Mouse (Mus musculus): ENCODE data around the gene Nfix. TPM values are rescaled to one million over a fixed set of nuclear protein-coding genes. Genes with fewer than 3 reads are reported as not detected.

Nfix gene
- polyA plus RNA-seq (2017; shearing (Covaris generic)) = 1 to 10 TPM; 2.0 to 2.2 TPM

- ATAC-seq = peak; percentile 14
Observed at GRCm38 (mm10) chr8:84799999-84800831, at the start of gene Nfix. Gene Nfix (minus strand): TSS chr8:84800344.

GRCm38 (mm10) chr8:84847684-84848435, 47.7 kb upstream of the Nfix start:
- ATAC-seq = no peak

- peak; percentile 96 for ATAC-seq
Observed at GRCm38 (mm10) chr8:84846722-84847572, 46.8 kb upstream of the Nfix start, which contains the start of gene Calr. Gene Calr (minus strand): TSS chr8:84846934.

- ATAC-seq = peak; percentile 6
Observed at GRCm38 (mm10) chr8:84846094-84846721, 46.1 kb upstream of the Nfix start.

GRCm38 (mm10) chr8:84845355-84846093, 45.4 kb upstream of the Nfix start:
- no peak for ATAC-seq

DNA sequence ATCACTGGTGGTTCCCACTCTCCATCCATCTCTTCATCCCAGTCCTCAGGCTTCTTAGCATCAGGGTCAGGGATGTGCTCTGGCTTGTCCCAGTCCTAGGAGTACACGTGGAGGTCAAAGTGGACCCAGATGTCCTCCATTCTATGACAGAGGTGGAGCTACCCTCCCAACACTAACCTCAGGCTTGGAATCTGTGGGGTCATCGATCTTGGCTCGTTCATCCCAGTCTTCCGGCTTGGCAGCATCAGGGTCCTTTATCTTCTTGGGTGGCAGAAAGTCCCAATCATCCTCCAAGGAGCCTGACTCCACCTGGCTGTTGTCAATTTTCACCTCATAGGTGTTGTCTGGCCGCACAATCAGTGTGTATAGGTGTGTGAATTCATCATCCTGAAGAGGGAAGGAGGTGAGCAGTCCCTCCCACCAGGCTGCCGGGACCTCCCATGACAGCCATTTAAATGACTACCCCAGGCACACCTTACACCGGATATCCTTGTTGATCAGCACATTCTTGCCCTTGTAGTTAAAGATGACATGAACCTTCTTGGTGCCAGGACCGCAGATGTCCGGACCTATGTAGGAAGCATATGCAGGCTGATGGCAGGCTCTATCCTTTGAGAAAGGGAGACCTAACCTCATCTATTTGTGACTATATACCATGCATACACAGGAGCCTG, 44.4 kb upstream of the Nfix start:
- ATAC-seq = no peak

DNA sequence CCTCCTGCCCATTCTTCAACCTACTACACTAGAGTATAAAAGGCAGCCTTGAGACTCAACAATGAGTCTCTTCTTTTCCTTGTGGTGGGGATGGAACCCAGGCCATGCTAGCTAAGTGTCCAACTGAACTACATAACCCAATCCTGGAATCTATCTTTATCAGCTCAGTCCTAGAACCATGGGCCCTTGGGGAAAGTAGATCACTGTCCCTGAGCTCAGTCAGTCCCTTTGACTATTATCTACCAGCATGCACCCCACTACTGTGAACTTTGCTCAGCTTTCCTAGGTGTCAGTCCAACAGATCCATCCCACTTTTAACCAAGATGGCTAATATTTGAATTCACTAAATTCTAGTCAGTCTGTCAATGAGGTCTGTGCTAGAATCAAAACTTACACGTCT, 41.4 kb upstream of the Nfix start:
- no peak for ATAC-seq

- peak; percentile 97 for ATAC-seq
Observed at GRCm38 (mm10) chr8:84840248-84840999, 40.3 kb upstream of the Nfix start, which contains the start of gene Rad23a. Gene Rad23a (minus strand): TSS chr8:84840665.

- no peak for ATAC-seq
Observed at GRCm38 (mm10) chr8:84839875-84840247, 39.7 kb upstream of the Nfix start.

- no peak for ATAC-seq
Observed at GRCm38 (mm10) chr8:84839411-84839810, 39.3 kb upstream of the Nfix start.

DNA sequence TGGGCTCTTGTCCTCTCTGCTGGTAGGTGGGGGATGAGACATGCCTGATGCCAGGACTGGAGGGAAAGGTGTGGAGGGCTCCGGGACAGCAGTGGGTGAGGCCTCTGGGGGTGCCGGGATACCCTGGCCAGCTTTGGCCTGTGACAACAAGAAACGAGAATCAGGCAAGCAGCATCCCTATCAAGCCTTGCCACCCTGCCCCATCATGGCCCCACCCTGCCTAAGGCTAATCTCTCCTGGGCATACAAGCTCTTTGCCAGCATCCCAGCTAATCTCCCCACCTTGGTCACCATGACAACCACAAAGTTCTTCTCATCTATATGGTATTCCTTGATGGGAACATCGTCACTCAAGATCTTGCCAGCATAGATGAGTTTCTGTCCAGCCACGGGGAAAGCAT, 38.4 kb upstream of the Nfix start:
- ATAC-seq = no peak

GRCm38 (mm10) chr8:84837912-84838470, 37.8 kb upstream of the Nfix start:
- ATAC-seq = no peak

GRCm38 (mm10) chr8:84837149-84837911, 37.2 kb upstream of the Nfix start:
- no peak for ATAC-seq

DNA sequence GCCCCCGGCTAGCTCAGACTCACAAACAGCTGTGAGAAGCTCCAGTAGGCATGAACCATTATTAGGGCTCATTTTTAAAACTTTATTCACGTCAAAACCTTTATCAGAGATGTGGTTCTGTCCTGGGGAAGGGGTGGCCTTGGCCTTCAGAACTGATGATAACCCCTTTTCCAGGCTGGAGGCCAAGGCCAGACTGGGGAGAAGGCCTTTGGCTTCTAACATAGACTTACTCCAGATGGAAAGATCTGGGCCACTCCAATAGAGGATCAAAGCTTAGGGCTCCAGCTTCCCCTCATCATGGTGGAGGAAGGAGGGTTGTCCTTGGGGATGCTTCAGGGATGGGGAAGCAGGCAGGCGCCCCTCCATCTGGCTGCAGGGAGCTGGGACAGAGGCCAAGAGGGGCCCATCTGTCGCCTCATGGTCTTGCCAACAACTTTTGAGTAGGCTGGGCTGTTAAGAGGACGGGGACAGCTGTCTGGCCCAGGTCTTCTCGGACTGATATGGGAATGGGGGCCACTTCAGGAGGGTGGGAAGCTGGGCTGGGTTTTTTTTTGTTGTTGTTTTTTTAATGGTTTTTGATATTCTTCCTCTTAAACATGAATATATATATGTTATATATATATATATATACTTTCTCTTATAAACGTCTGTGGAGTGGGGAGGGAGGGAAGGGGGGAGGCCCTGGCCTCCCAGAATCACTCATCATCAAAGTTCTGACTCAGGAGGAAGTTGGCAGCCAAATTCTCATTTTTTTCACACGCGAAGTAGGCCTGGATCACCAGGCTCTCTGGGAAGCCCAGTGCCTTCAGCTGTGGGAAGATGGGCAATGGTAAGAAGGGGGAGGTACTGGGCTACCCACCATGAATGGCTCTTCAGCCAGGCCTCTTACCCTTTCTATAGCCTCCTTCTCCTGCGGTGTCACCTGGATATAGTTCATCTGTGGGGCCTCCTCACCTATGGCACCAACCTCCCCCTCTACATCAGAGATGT, 35.0 kb upstream of the Nfix start:
- no peak for ATAC-seq

DNA sequence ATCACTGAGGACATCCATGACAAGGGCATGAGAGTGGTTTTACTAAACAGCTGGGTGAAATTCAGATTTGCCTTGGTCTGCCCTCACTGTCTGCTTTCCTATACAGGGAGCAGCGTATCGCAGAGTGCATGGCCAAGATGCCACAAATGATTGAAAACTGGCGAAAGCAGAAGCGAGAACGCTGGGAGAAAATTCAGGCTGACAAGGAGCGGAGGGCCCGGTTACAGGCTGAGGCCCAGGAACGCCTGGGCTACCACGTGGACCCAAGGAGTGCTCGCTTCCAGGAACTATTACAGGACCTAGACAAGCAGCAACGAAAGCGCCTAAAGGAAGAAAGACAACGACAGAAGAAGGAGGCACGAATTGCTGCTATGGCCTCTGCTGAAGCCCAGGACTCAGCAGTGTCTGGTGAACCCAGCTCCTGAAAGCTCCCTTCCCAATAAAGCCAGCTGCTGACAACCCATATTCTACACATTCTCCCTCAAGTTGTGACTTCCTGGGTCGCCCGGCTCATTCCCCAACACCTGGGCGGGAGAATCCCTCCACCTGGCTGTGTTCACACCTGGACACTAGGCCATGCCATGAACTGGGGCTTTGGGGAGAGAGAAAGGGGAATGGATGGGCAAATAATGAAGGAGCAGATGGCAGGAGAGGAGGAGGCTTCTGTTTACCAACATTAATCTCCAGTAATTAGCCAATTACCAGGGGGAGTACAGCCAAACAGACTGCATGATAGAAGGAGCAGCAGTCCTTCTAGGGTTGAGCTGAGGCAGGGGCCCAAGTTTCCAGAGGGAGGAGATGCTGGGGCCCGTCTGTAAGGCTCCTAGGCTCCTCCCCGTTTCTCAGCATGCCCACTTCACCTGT, 34.1 kb upstream of the Nfix start:
- no peak for ATAC-seq
